Mouse (Mus musculus): ENCODE measurements around the gene Spef1. TPM values are rescaled to one million over a fixed set of nuclear protein-coding genes. Genes with fewer than 3 reads are reported as not detected.
"Not testable (repeated sequence)": the region's sequence is repeated elsewhere in the genome, so short reads cannot be mapped to it uniquely, and the experiment has no call there.

Gene Spef1
- polyA plus RNA-seq (2012; rRNA removed), result 13.1 and 14.8 TPM in 2 replicates

- Histone ChIP-seq H3K27ac (ENCODE audit: control insufficient read depth, insufficient read depth, low read depth, low read length) (no peak within 1 kb of the TSS), H3K4me1 (ENCODE audit: control insufficient read depth, insufficient read depth, low read length) (peaks cover 10% of the 10 kb centered on the region), H3K4me3 (ENCODE audit: control insufficient read depth, low read depth, low read length) (peak within 1 kb of the TSS; percentile 80), H3K27me3 (ENCODE audit: control insufficient read depth, insufficient read depth, low read length) (no peaks in the 10 kb centered on the region), H3K36me3 (ENCODE audit: control insufficient read depth, insufficient read depth, low read length) (no peaks in the 10 kb centered on the region)
- TF ChIP-seq POLR2A (IDR thresholded peaks at IDR 0.05; ENCODE audit: control insufficient read depth, low read depth, low read length) (no peak), CTCF (IDR thresholded peaks at IDR 0.05; ENCODE audit: control insufficient read depth, insufficient read depth, insufficient replicate concordance, low read depth, low read length) (no peak)
These were observed at the start of gene Spef1, which contains the start of gene Cdc25b for GRCm38 (mm10) chr2:131186771-131187601. TSS of gene Spef1 (minus strand) at chr2:131187282. TSS of gene Cdc25b (plus strand) at chr2:131186949.

- H3K4me3 ChIP-seq (ENCODE audit: control insufficient read depth, low read depth, low read length), result no peak overlapping the region
- no peaks in the 10 kb centered on the region for H3K27me3 ChIP-seq (ENCODE audit: control insufficient read depth, insufficient read depth, low read length)
- H3K27ac ChIP-seq (ENCODE audit: control insufficient read depth, insufficient read depth, low read depth, low read length), result no peak overlapping the region
- peaks cover 15% of the 10 kb centered on the region for H3K4me1 ChIP-seq (ENCODE audit: control insufficient read depth, insufficient read depth, low read length)
- no peak for TF ChIP-seq CTCF (IDR thresholded peaks at IDR 0.05; ENCODE audit: control insufficient read depth, insufficient read depth, insufficient replicate concordance, low read depth, low read length)
- TF ChIP-seq POLR2A (IDR thresholded peaks at IDR 0.05; ENCODE audit: control insufficient read depth, low read depth, low read length), result no peak
- H3K36me3 ChIP-seq (ENCODE audit: control insufficient read depth, insufficient read depth, low read length), result no peaks in the 10 kb centered on the region
These were observed 48.0 kb upstream of the Spef1 start for GRCm38 (mm10) chr2:131234970-131235635.

- Histone ChIP-seq H3K27me3 (ENCODE audit: control insufficient read depth, insufficient read depth, low read length) (no peaks in the 10 kb centered on the region), H3K4me3 (ENCODE audit: control insufficient read depth, low read depth, low read length) (peak overlapping the region; percentile 85), H3K4me1 (ENCODE audit: control insufficient read depth, insufficient read depth, low read length) (peaks cover 15% of the 10 kb centered on the region), H3K36me3 (ENCODE audit: control insufficient read depth, insufficient read depth, low read length) (no peaks in the 10 kb centered on the region), H3K27ac (ENCODE audit: control insufficient read depth, insufficient read depth, low read depth, low read length) (peak overlapping the region; percentile 39; the same call in 1 of the 2 replicates)
- TF ChIP-seq POLR2A (IDR thresholded peaks at IDR 0.05; ENCODE audit: control insufficient read depth, low read depth, low read length) (no peak), CTCF (IDR thresholded peaks at IDR 0.05; ENCODE audit: control insufficient read depth, insufficient read depth, insufficient replicate concordance, low read depth, low read length) (no peak)
These were observed 47.1 kb upstream of the Spef1 start for GRCm38 (mm10) chr2:131234127-131234650.

- Histone ChIP-seq H3K27ac (ENCODE audit: control insufficient read depth, insufficient read depth, low read depth, low read length) (peak within 1 kb of the TSS; percentile 64), H3K27me3 (ENCODE audit: control insufficient read depth, insufficient read depth, low read length) (no peaks in the 10 kb centered on the region), H3K4me3 (ENCODE audit: control insufficient read depth, low read depth, low read length) (peak within 1 kb of the TSS; percentile 85), H3K4me1 (ENCODE audit: control insufficient read depth, insufficient read depth, low read length) (peaks cover 15% of the 10 kb centered on the region), H3K36me3 (ENCODE audit: control insufficient read depth, insufficient read depth, low read length) (no peaks in the 10 kb centered on the region)
- no peak for TF ChIP-seq CTCF (IDR thresholded peaks at IDR 0.05; ENCODE audit: control insufficient read depth, insufficient read depth, insufficient replicate concordance, low read depth, low read length)
- TF ChIP-seq POLR2A (IDR thresholded peaks at IDR 0.05; ENCODE audit: control insufficient read depth, low read depth, low read length), result peak; percentile 88
These were observed 46.4 kb upstream of the Spef1 start, which contains the start of gene Mavs for GRCm38 (mm10) chr2:131233307-131234126. TSS of gene Mavs (plus strand) at chr2:131234063.

GRCm38 (mm10) chr2:131232558-131232957 is 45.5 kb upstream of the Spef1 start:
- H3K4me3 ChIP-seq (ENCODE audit: control insufficient read depth, low read depth, low read length), result no peak overlapping the region
- H3K27ac ChIP-seq (ENCODE audit: control insufficient read depth, insufficient read depth, low read depth, low read length), result no peak overlapping the region
- H3K4me1 ChIP-seq (ENCODE audit: control insufficient read depth, insufficient read depth, low read length), result peaks cover 15% of the 10 kb centered on the region
- TF ChIP-seq POLR2A (IDR thresholded peaks at IDR 0.05; ENCODE audit: control insufficient read depth, low read depth, low read length) (no peak), CTCF (IDR thresholded peaks at IDR 0.05; ENCODE audit: control insufficient read depth, insufficient read depth, insufficient replicate concordance, low read depth, low read length) (no peak)
- H3K36me3 ChIP-seq (ENCODE audit: control insufficient read depth, insufficient read depth, low read length), result no peaks in the 10 kb centered on the region
- no peaks in the 10 kb centered on the region for H3K27me3 ChIP-seq (ENCODE audit: control insufficient read depth, insufficient read depth, low read length)

- no peak for TF ChIP-seq CTCF (IDR thresholded peaks at IDR 0.05; ENCODE audit: control insufficient read depth, insufficient read depth, insufficient replicate concordance, low read depth, low read length)
- no peak for TF ChIP-seq POLR2A (IDR thresholded peaks at IDR 0.05; ENCODE audit: control insufficient read depth, low read depth, low read length)
- Histone ChIP-seq H3K36me3 (ENCODE audit: control insufficient read depth, insufficient read depth, low read length) (no peaks in the 10 kb centered on the region), H3K27me3 (ENCODE audit: control insufficient read depth, insufficient read depth, low read length) (no peaks in the 10 kb centered on the region), H3K4me3 (ENCODE audit: control insufficient read depth, low read depth, low read length) (no peak overlapping the region), H3K27ac (ENCODE audit: control insufficient read depth, insufficient read depth, low read depth, low read length) (no peak overlapping the region), H3K4me1 (ENCODE audit: control insufficient read depth, insufficient read depth, low read length) (peaks cover 2% of the 10 kb centered on the region; the same call in 1 of the 2 replicates)
These were observed 40.2 kb upstream of the Spef1 start for GRCm38 (mm10) chr2:131227243-131227642.

GRCm38 (mm10) chr2:131226669-131227068 is 39.6 kb upstream of the Spef1 start:
- not testable (repeated sequence) for H3K36me3 ChIP-seq (ENCODE audit: control insufficient read depth, insufficient read depth, low read length); H3K27me3 ChIP-seq (ENCODE audit: control insufficient read depth, insufficient read depth, low read length); H3K27ac ChIP-seq (ENCODE audit: control insufficient read depth, insufficient read depth, low read depth, low read length); H3K4me1 ChIP-seq (ENCODE audit: control insufficient read depth, insufficient read depth, low read length); H3K4me3 ChIP-seq (ENCODE audit: control insufficient read depth, low read depth, low read length)

Measured in testis, adult 2 months (tissue).